Mouse (Mus musculus) megakaryocyte-erythroid progenitor cell, adult 5-6 weeks (primary cell): Measurements from ENCODE around the gene Olfr106-ps. TPM values are rescaled to one million over a fixed set of nuclear protein-coding genes. Genes with fewer than 3 reads are reported as not detected.

ENCODE experiments used
- ATAC-seq: replicated peaks from 2 replicates; pipeline ENCODE4 v1.8.0; 2016; ENCODE audit warnings: mild to moderate bottlenecking, inconsistent platforms; ENCODE audit not compliant: severe bottlenecking, poor library complexity, low FRiP score, low TSS enrichment
- total RNA-seq, 2 experiments: library from RNA; stranded (forward) in 1 of 2; stranded (reverse) in 1 of 2; fragments of 200-1000, 215-1000 nt in 1 of 2; fragments of >200 nt in 1 of 2; fragmentation: Nextera tagmentation in 1 of 2; gene quantifications; 2 replicates each; pipeline ENCODE4 v1.2.3; 2014 to 2017

Gene Olfr106-ps
- total RNA-seq (2014; fragmentation: Nextera tagmentation) (not detected in 2 replicates), total RNA-seq (2017) (not detected in 2 replicates)

- no peak for ATAC-seq
These were observed at the start of gene Olfr106-ps for GRCm38 (mm10) chr17:37390093-37390492. TSS of gene Olfr106-ps (plus strand) at chr17:37390393.

- ATAC-seq = no peak
These were observed 30.9 kb upstream of the Olfr106-ps start, which contains the start of gene Olfr104-ps for GRCm38 (mm10) chr17:37359282-37359681. TSS of gene Olfr104-ps (plus strand) at chr17:37359582.

- no peak for ATAC-seq
These were observed 11.5 kb upstream of the Olfr106-ps start, which contains the start of gene Olfr105-ps for GRCm38 (mm10) chr17:37378733-37379132. TSS of gene Olfr105-ps (plus strand) at chr17:37379033.

GRCm38 (mm10) chr17:37398926-37399325 is 8.7 kb downstream of the Olfr106-ps start, which contains the start of gene Olfr107:
TSS of gene Olfr107 (plus strand) at chr17:37399226.
- ATAC-seq = no peak

GRCm38 (mm10) chr17:37413380-37413779 is 23.2 kb downstream of the Olfr106-ps start:
- ATAC-seq = no peak

- ATAC-seq = no peak
These were observed 55.0 kb downstream of the Olfr106-ps start, which contains the start of gene Olfr108 for GRCm38 (mm10) chr17:37445180-37445579. TSS of gene Olfr108 (plus strand) at chr17:37445480.

Other genes starting within 250 kb of the Olfr106-ps start
- not detected in 2 replicates for gene Olfr93, start 228.9 kb upstream of the Olfr106-ps start, total RNA-seq (2014; fragmentation: Nextera tagmentation)
- gene Olfr93, start 228.9 kb upstream of the Olfr106-ps start, total RNA-seq (2017) = not detected in 2 replicates
- not detected in 2 replicates for gene Ubd, start 196.5 kb upstream of the Olfr106-ps start, total RNA-seq (2014; fragmentation: Nextera tagmentation)
- gene Ubd, start 196.5 kb upstream of the Olfr106-ps start, total RNA-seq (2017) = 0.88 TPM in 1 of 2 replicates, not detected in the other
- gene Olfr94, start 189.4 kb upstream of the Olfr106-ps start, total RNA-seq (2014; fragmentation: Nextera tagmentation) = not detected in 2 replicates
- not detected in 2 replicates for gene Olfr94, start 189.4 kb upstream of the Olfr106-ps start, total RNA-seq (2017)
- gene Olfr95, start 177.3 kb upstream of the Olfr106-ps start, total RNA-seq (2014; fragmentation: Nextera tagmentation) = not detected in 2 replicates
- gene Olfr95, start 177.3 kb upstream of the Olfr106-ps start, total RNA-seq (2017) = not detected in 2 replicates
- gene Olfr96, start 170.2 kb upstream of the Olfr106-ps start, total RNA-seq (2014; fragmentation: Nextera tagmentation) = not detected in 2 replicates
- gene Olfr96, start 170.2 kb upstream of the Olfr106-ps start, total RNA-seq (2017) = not detected in 2 replicates
- not detected in 2 replicates for gene Olfr97, start 153.1 kb upstream of the Olfr106-ps start, total RNA-seq (2014; fragmentation: Nextera tagmentation)
- gene Olfr97, start 153.1 kb upstream of the Olfr106-ps start, total RNA-seq (2017) = not detected in 2 replicates
- not detected in 2 replicates for gene Olfr98, start 126.6 kb upstream of the Olfr106-ps start, total RNA-seq (2014; fragmentation: Nextera tagmentation)
- gene Olfr98, start 126.6 kb upstream of the Olfr106-ps start, total RNA-seq (2017) = not detected in 2 replicates
- 5.7 and 6.3 TPM in 2 replicates for gene H2-M3, start 120.2 kb upstream of the Olfr106-ps start, total RNA-seq (2014; fragmentation: Nextera tagmentation)
- gene H2-M3, start 120.2 kb upstream of the Olfr106-ps start, total RNA-seq (2017) = 3.8 and 9.0 TPM in 2 replicates
- gene Olfr99, start 106.9 kb upstream of the Olfr106-ps start, total RNA-seq (2014; fragmentation: Nextera tagmentation) = not detected in 2 replicates
- gene Olfr99, start 106.9 kb upstream of the Olfr106-ps start, total RNA-seq (2017) = not detected in 2 replicates
- not detected in 2 replicates for gene Olfr101, start 86.1 kb upstream of the Olfr106-ps start, total RNA-seq (2014; fragmentation: Nextera tagmentation)
- gene Olfr101, start 86.1 kb upstream of the Olfr106-ps start, total RNA-seq (2017) = not detected in 2 replicates
- not detected in 2 replicates for gene Olfr102, start 73.3 kb upstream of the Olfr106-ps start, total RNA-seq (2014; fragmentation: Nextera tagmentation)
- not detected in 2 replicates for gene Olfr102, start 73.3 kb upstream of the Olfr106-ps start, total RNA-seq (2017)
- gene Olfr103, start 50.7 kb upstream of the Olfr106-ps start, total RNA-seq (2014; fragmentation: Nextera tagmentation) = not detected in 2 replicates
- not detected in 2 replicates for gene Olfr103, start 50.7 kb upstream of the Olfr106-ps start, total RNA-seq (2017)
- gene Olfr104-ps, start 30.8 kb upstream of the Olfr106-ps start, total RNA-seq (2014; fragmentation: Nextera tagmentation) = not detected in 2 replicates
- not detected in 2 replicates for gene Olfr104-ps, start 30.8 kb upstream of the Olfr106-ps start, total RNA-seq (2017)
- not detected in 2 replicates for gene Olfr105-ps, start 11.4 kb upstream of the Olfr106-ps start, total RNA-seq (2014; fragmentation: Nextera tagmentation)
- not detected in 2 replicates for gene Olfr105-ps, start 11.4 kb upstream of the Olfr106-ps start, total RNA-seq (2017)
- not detected in 2 replicates for gene Olfr107, start 8.8 kb downstream of the Olfr106-ps start, total RNA-seq (2014; fragmentation: Nextera tagmentation)
- gene Olfr107, start 8.8 kb downstream of the Olfr106-ps start, total RNA-seq (2017) = not detected in 2 replicates
- not detected in 2 replicates for gene Olfr108, start 55.1 kb downstream of the Olfr106-ps start, total RNA-seq (2014; fragmentation: Nextera tagmentation)
- gene Olfr108, start 55.1 kb downstream of the Olfr106-ps start, total RNA-seq (2017) = not detected in 2 replicates
- not detected in 2 replicates for gene Olfr109, start 68.5 kb downstream of the Olfr106-ps start, total RNA-seq (2014; fragmentation: Nextera tagmentation)
- not detected in 2 replicates for gene Olfr109, start 68.5 kb downstream of the Olfr106-ps start, total RNA-seq (2017)
- not detected in 2 replicates for gene H2-M2, start 93.2 kb downstream of the Olfr106-ps start, total RNA-seq (2014; fragmentation: Nextera tagmentation)
- not detected in 2 replicates for gene H2-M2, start 93.2 kb downstream of the Olfr106-ps start, total RNA-seq (2017)
- not detected in 2 replicates for gene Olfr110, start 102.1 kb downstream of the Olfr106-ps start, total RNA-seq (2014; fragmentation: Nextera tagmentation)
- not detected in 2 replicates for gene Olfr110, start 102.1 kb downstream of the Olfr106-ps start, total RNA-seq (2017)
- gene Olfr111, start 117.6 kb downstream of the Olfr106-ps start, total RNA-seq (2014; fragmentation: Nextera tagmentation) = not detected in 2 replicates
- not detected in 2 replicates for gene Olfr111, start 117.6 kb downstream of the Olfr106-ps start, total RNA-seq (2017)
- not detected in 2 replicates for gene Olfr112, start 179.1 kb downstream of the Olfr106-ps start, total RNA-seq (2014; fragmentation: Nextera tagmentation)
- not detected in 2 replicates for gene Olfr112, start 179.1 kb downstream of the Olfr106-ps start, total RNA-seq (2017)
- gene Olfr113, start 187.3 kb downstream of the Olfr106-ps start, total RNA-seq (2014; fragmentation: Nextera tagmentation) = not detected in 2 replicates
- gene Olfr113, start 187.3 kb downstream of the Olfr106-ps start, total RNA-seq (2017) = not detected in 2 replicates
- gene Olfr114, start 202.3 kb downstream of the Olfr106-ps start, total RNA-seq (2014; fragmentation: Nextera tagmentation) = not detected in 2 replicates
- gene Olfr114, start 202.3 kb downstream of the Olfr106-ps start, total RNA-seq (2017) = not detected in 2 replicates
- not detected in 2 replicates for gene Olfr115, start 236.7 kb downstream of the Olfr106-ps start, total RNA-seq (2014; fragmentation: Nextera tagmentation)
- gene Olfr115, start 236.7 kb downstream of the Olfr106-ps start, total RNA-seq (2017) = not detected in 2 replicates
- not detected in 2 replicates for gene Olfr116, start 236.8 kb downstream of the Olfr106-ps start, total RNA-seq (2014; fragmentation: Nextera tagmentation)
- not detected in 2 replicates for gene Olfr116, start 236.8 kb downstream of the Olfr106-ps start, total RNA-seq (2017)